Mouse (Mus musculus) intestine, embryonic 14.5 days (tissue): ENCODE results near the gene Fgfr2. TPM values are rescaled to one million over a fixed set of nuclear protein-coding genes. Genes with fewer than 3 reads are reported as not detected.

Source experiments
- ATAC-seq: fragments of 200-750 bp; cut with Nextera tagmentation; replicated peaks from 2 replicates; pipeline ENCODE4 v1.8.0; 2017; ENCODE audit warnings: low read depth, moderate number of reproducible peaks, moderate TSS enrichment, moderate library complexity; ENCODE audit not compliant: low FRiP score, low TSS enrichment
- DNase-seq: peaks from one replicate; pipeline ENCODE4 v3.0.0-alpha.2; 2018; ENCODE audit warnings: low spot score
- H3K27ac ChIP-seq: fragments of 300-500 bp; sonication (generic); 2 replicates; pipeline ENCODE4 v1.5.1; 2014; ENCODE audit warnings: low read depth, mild to moderate bottlenecking, control low read depth
- H3K27me3 ChIP-seq: fragments of 300-500 bp; sonication (generic); replicated peaks from 2 replicates; pipeline ENCODE4 v1.6.1; 2014; ENCODE audit warnings: low read length, control low read depth; ENCODE audit not compliant: control insufficient read depth, insufficient read depth
- H3K36me3 ChIP-seq: fragments of 300-500 bp; sonication (generic); 2 replicates; pipeline ENCODE4 v1.6.1; 2014; ENCODE audit warnings: low read length, control low read depth; ENCODE audit not compliant: control insufficient read depth, insufficient read depth
- H3K4me1 ChIP-seq: fragments of 300-500 bp; sonication (generic); replicated peaks from 2 replicates; pipeline ENCODE4 v1.6.1; 2014; ENCODE audit warnings: low read length, control low read depth, mixed read lengths; ENCODE audit not compliant: control insufficient read depth, insufficient read depth
- H3K4me2 ChIP-seq: fragments of 300-500 bp; sonication (generic); 2 replicates; pipeline ENCODE4 v1.6.1; 2014; ENCODE audit warnings: low read length
- H3K4me3 ChIP-seq: fragments of 300-500 bp; sonication (generic); 2 replicates; pipeline ENCODE4 v1.5.1; 2014; ENCODE audit warnings: low read depth, low read length, control low read depth, mixed read lengths
- H3K9ac ChIP-seq: fragments of 300-500 bp; sonication (generic); 2 replicates; pipeline ENCODE4 v1.6.1; 2014; ENCODE audit warnings: mild to moderate bottlenecking, low read length
- H3K9me3 ChIP-seq: fragments of 300-500 bp; sonication (generic); 2 replicates; pipeline ENCODE4 v1.6.1; 2016; ENCODE audit warnings: low read length, control low read depth; ENCODE audit not compliant: control insufficient read depth
- WGBS: fragments of 180-500 bp; shearing (Covaris S2); extraction: QIAGEN DNeasy Blood & Tissue Kit; methylation state at CpG from one replicate; pipeline ENCODE4 v1.1.7; 2014; 5-methylcytosine and 5-hydroxymethylcytosine counted together
- polyA plus RNA-seq: library from polyadenylated mRNA; unstranded; fragments of >200 nt; fragmentation: Nextera tagmentation; extraction: Ambion mirVana; gene quantifications from 2 replicates; pipeline ENCODE4 v1.2.1, GENCODE M21; 2014

The Fgfr2 gene
- polyA plus RNA-seq, 1 experiment from 2014 or later: 105 TPM

- Histone ChIP-seq H3K9ac (no peak overlapping the region), H3K36me3 (peaks cover 47% of the 10 kb centered on the region), H3K27me3 (no peaks in the 10 kb centered on the region), H3K4me1 (peaks cover 5% of the 10 kb centered on the region; the same call in 1 of the 2 replicates), H3K9me3 (no peaks in the 10 kb centered on the region), H3K27ac (no peak overlapping the region), H3K4me3 (no peak overlapping the region), H3K4me2 (no peak overlapping the region)
- no peak for ATAC-seq
- no peak for DNase-seq
- 71% methylated on average over 5 of the region's 5 CpGs for WGBS
Observed at GRCm38 (mm10) chr7:130199317-130199716, 2923.8 kb downstream of the Fgfr2 start.

DNA sequence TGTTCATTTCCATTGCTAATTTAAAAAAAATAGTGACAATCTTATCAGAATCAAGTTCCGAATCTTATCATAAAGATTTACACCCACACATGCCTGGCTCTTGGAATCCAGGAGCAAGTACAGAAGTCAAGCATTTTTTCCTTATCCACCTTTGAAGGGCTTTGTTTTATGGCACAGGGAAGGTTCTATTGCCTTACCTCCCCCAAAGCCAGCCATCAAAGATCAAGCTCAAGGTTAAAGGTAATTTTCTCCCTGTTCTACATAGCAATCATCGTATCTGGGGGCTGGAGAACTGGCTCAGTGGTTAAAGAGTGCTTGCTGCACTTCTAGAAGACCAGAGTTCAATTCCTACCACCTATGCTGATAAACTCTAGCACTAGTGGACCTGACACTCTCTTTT lies 2928.1 kb downstream of the Fgfr2 start:
- no peak overlapping the region for H3K4me2 ChIP-seq
- no peak overlapping the region for H3K9ac ChIP-seq
- no peak for ATAC-seq
- peaks cover 15% of the 10 kb centered on the region for H3K4me1 ChIP-seq
- no peaks in the 10 kb centered on the region for H3K27me3 ChIP-seq
- no peaks in the 10 kb centered on the region for H3K9me3 ChIP-seq
- H3K27ac ChIP-seq: no peak overlapping the region
- H3K36me3 ChIP-seq: peaks cover 67% of the 10 kb centered on the region
- no peak for DNase-seq
- 53% methylated on average over 2 of the region's 2 CpGs for WGBS
- no peak overlapping the region for H3K4me3 ChIP-seq

- Histone ChIP-seq H3K36me3 (peaks cover 59% of the 10 kb centered on the region), H3K4me3 (no peak overlapping the region)
- no peak for ATAC-seq
Observed at GRCm38 (mm10) chr7:130190329-130190975, 2932.7 kb downstream of the Fgfr2 start.

DNA sequence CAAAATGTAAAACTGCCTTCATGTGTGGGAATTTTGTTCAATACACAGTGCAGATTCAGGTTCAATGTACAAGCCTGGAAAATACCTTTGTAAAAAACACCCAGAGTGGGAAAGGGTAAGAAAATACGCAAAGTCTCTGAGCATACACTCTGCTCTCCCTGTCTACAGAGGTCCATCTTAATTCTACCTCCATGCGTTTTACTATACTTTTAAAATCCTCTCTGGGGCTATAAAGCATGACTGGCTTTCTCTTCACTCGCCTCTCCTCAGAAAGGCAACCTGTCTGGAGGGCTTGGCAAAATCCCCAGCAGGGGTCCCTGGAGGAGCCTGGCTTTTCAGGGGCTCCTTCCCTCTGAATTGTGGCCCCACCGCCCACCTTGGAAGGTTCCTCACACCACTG lies 2933.2 kb downstream of the Fgfr2 start:
- H3K27ac ChIP-seq: no peak overlapping the region
- DNase-seq: no peak
- H3K36me3 ChIP-seq: peaks cover 64% of the 10 kb centered on the region
- no peaks in the 10 kb centered on the region for H3K27me3 ChIP-seq
- no peaks in the 10 kb centered on the region for H3K9me3 ChIP-seq
- H3K4me3 ChIP-seq: no peak overlapping the region
- H3K4me1 ChIP-seq: peaks cover 11% of the 10 kb centered on the region
- WGBS: 73% methylated on average over 4 of the region's 4 CpGs
- no peak overlapping the region for H3K9ac ChIP-seq
- ATAC-seq: no peak
- no peak overlapping the region for H3K4me2 ChIP-seq

More at GRCm38 (mm10) chr7:130190329-130190975, 2932.7 kb downstream of the Fgfr2 start:
- Histone ChIP-seq H3K4me2 (no peak overlapping the region), H3K27me3 (no peaks in the 10 kb centered on the region), H3K4me1 (peaks cover 11% of the 10 kb centered on the region), H3K27ac (no peak overlapping the region; the same call in 1 of the 2 replicates), H3K9ac (no peak overlapping the region), H3K9me3 (no peaks in the 10 kb centered on the region)
- DNase-seq: no peak
- WGBS: 40% methylated on average over 15 of the region's 15 CpGs

GRCm38 (mm10) chr7:130188108-130188507 lies 2935.0 kb downstream of the Fgfr2 start:
- Histone ChIP-seq H3K4me1 (peaks cover 11% of the 10 kb centered on the region), H3K4me3 (no peak overlapping the region), H3K9ac (no peak overlapping the region), H3K27me3 (no peaks in the 10 kb centered on the region), H3K9me3 (peaks cover 2% of the 10 kb centered on the region; the same call in 1 of the 2 replicates), H3K27ac (no peak overlapping the region), H3K36me3 (peaks cover 68% of the 10 kb centered on the region), H3K4me2 (no peak overlapping the region)
- no peak for ATAC-seq
- DNase-seq: no peak
- 95% methylated on average over 2 of the region's 2 CpGs for WGBS

DNA sequence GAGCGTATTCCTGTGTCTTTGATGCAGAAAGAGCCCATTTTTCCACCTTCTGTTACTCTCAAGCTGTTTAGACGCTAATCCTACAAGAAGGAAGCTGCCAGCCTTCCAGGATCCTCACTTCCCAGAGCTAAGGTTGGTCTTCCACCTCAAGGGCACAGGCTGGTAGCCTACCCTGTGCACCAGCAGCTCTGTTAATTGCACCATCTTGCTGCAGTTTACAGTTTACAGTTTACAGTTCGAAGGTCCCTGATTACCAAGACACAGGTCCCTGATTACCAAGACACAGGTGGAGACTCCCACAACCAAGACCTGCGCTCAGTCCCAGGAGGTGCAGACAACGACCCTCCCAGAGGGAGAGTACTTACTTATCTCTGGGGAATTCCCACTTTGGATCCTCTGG lies 2938.3 kb downstream of the Fgfr2 start:
- Histone ChIP-seq H3K27ac (no peak overlapping the region), H3K36me3 (peaks cover 73% of the 10 kb centered on the region), H3K9ac (no peak overlapping the region), H3K4me1 (peaks cover 3% of the 10 kb centered on the region; the same call in 1 of the 2 replicates), H3K9me3 (peaks cover 2% of the 10 kb centered on the region; the same call in 1 of the 2 replicates), H3K4me3 (no peak overlapping the region), H3K4me2 (no peak overlapping the region), H3K27me3 (no peaks in the 10 kb centered on the region)
- DNase-seq (no peak), ATAC-seq (no peak)
- WGBS: 81% methylated on average over 5 of the region's 5 CpGs

GRCm38 (mm10) chr7:130183960-130184359 lies 2939.2 kb downstream of the Fgfr2 start:
- H3K9me3 ChIP-seq: peaks cover 2% of the 10 kb centered on the region; the same call in 1 of the 2 replicates
- peaks cover 76% of the 10 kb centered on the region for H3K36me3 ChIP-seq
- H3K4me3 ChIP-seq: no peak overlapping the region
- H3K9ac ChIP-seq: no peak overlapping the region
- H3K27ac ChIP-seq: no peak overlapping the region
- H3K4me1 ChIP-seq: peaks cover 3% of the 10 kb centered on the region; the same call in 1 of the 2 replicates
- 70% methylated on average over 5 of the region's 5 CpGs for WGBS
- DNase-seq: no peak
- no peak overlapping the region for H3K4me2 ChIP-seq
- ATAC-seq: no peak
- no peaks in the 10 kb centered on the region for H3K27me3 ChIP-seq

DNA sequence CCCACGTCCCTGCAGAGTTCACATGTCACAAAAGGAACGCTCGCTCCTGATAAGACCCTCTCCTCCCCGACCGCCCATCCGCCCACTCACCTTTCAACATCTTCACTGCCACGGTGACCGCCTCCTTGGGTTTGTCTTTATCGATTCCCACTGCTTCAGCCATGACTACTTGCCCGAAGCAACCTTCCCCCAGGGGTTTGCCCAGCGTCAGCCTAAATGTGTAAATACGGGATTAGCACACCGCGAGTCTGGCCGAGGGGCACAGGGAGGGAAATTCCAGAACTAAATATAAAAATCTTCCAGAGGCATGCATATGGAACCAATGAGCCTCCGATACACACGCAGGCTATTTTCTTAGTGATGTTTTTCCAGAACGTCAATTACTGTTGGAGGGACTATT lies 2940.6 kb downstream of the Fgfr2 start:
- Histone ChIP-seq H3K36me3 (peaks cover 78% of the 10 kb centered on the region), H3K4me2 (no peak overlapping the region), H3K9me3 (peaks cover 2% of the 10 kb centered on the region; the same call in 1 of the 2 replicates), H3K27ac (no peak overlapping the region), H3K4me1 (peaks cover 3% of the 10 kb centered on the region; the same call in 1 of the 2 replicates), H3K9ac (no peak overlapping the region), H3K4me3 (no peak overlapping the region), H3K27me3 (no peaks in the 10 kb centered on the region)
- WGBS: 27% methylated on average over 18 of the region's 18 CpGs
- no peak for ATAC-seq
- DNase-seq: no peak

DNA sequence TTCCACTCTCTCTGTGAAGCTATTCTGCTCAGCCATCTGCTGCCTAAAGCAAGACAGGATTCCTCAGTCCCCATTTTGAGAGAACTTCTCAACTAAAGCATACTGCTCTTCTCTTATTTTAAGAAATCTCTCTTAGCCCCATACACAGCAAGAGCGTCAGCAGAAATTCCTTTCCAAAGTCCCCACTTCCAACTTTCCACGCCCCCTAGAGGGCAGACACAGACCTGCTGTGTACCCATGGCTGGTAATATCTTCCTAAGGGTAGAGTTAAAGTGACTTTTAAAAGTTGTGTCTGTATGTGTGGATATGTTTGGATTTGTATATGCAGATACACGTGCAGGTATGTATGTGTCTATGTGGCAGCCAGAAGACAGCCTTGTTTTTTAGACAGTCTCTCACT lies 2944.2 kb downstream of the Fgfr2 start:
- H3K4me2 ChIP-seq: no peak overlapping the region
- 62% methylated on average over 3 of the region's 3 CpGs for WGBS
- H3K9me3 ChIP-seq: peaks cover 2% of the 10 kb centered on the region; the same call in 1 of the 2 replicates
- no peak for ATAC-seq
- H3K9ac ChIP-seq: no peak overlapping the region
- no peaks in the 10 kb centered on the region for H3K27me3 ChIP-seq
- H3K4me1 ChIP-seq: peaks cover 19% of the 10 kb centered on the region
- DNase-seq: no peak
- peaks cover 69% of the 10 kb centered on the region for H3K36me3 ChIP-seq
- no peak overlapping the region for H3K4me3 ChIP-seq
- H3K27ac ChIP-seq: no peak overlapping the region
